Mouse (Mus musculus): ENCODE results near the gene Grhpr.

- TF ChIP-seq EP300 (IDR thresholded peaks at IDR 0.05) (0 out of 2 replicates have a peak, but pooled peaks have one; percentile 7), CTCF (IDR thresholded peaks at IDR 0.05) (no peak)
Observed at GRCm38 (mm10) chr4:45012105-45012975, 31.1 kb downstream of the Grhpr start, which contains the start of gene Zbtb5.

Measured in lung, postnatal 0 days (tissue).